Mouse (Mus musculus): ENCODE data around the gene Glce. TPM values are rescaled to one million over a fixed set of nuclear protein-coding genes. Genes with fewer than 3 reads are reported as not detected.
A peak's percentile ranks its signal among the peaks of the same experiment; 100 is the strongest.

Glce gene
- total RNA-seq (2021), result 10 to 100 TPM; 11.5 to 12.0 TPM
- long read RNA-seq, experiment 1, full-length matches to known transcripts, result 9 of 10 reads
- long read RNA-seq, experiment 1, partial matches to known transcripts, result 0 of 10 reads
- long read RNA-seq, experiment 1, other reads (novel, unspliced or antisense), result 1 of 10 reads
- long read RNA-seq, experiment 2, full-length matches to known transcripts, result 11 of 14 reads
- long read RNA-seq, experiment 2, partial matches to known transcripts, result 0 of 14 reads
- long read RNA-seq, experiment 2, other reads (novel, unspliced or antisense), result 3 of 14 reads

DNA sequence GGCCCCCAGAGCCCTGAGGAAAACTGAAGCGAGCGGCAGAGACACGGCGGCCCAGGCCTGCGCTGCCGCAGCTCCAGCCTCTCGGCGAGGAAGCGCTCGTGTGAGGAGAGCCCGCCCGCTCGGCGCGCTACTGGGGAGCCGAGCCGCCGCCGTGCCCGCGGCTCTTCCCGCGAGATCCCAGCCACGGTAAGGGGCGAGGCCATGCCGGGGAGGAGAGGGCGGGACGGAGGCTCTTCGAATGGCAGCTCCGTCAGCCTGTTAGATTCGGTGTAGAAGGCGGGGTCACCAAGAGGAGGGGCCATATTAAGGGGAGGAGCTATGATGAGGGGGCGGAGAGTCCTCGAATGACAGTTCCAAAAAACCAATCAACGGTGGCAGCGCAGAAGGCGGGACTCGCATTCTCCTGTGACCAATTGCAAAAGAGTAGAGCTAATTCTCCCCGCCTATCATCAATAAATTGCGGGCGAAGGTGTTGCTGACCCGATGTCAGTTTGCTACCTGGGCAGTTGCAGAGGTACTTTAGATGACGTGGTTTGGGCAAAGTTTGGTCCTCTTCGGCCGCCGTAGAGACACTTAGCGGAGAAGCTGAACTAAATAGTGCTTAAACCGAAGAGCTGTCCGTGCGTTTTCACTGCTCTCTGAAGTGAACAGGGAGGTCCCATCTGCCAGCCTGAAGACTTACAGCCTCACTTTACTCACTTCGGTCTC, at the start of gene Glce:
Gene Glce (minus strand): TSS at position 148 of the 708 bp plus-strand sequence.
- intact Hi-C loops (cut with DNase I), result loop anchor here (5.0 to 10.0 kb wide), 2 partner anchors 120 to 158 kb away; no protein-coding TSS in a partner anchor
- DNase-seq, result peak; percentile 97 to 98

DNA sequence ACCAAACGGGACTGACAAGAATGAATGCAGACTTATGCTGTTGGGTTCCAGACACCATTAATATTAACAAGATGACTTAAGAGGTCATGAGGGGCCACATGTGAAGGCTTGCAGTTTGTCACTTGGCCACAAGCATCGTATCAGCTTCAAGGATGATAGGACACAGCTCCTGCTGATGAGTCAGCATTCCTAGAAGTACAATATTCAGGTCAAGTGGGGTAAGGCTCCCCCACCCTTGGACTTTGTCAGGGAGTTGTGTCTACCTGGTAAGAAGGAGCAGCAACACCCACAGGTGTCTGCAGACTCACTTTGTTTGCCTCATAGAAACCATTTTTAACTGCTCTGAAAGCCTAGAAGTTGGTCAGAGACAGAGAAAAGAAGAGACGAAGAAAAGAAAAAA, 49.8 kb upstream of the Glce start:
- intact Hi-C loops (cut with DNase I), result no loop called here
- no peak for DNase-seq

DNA sequence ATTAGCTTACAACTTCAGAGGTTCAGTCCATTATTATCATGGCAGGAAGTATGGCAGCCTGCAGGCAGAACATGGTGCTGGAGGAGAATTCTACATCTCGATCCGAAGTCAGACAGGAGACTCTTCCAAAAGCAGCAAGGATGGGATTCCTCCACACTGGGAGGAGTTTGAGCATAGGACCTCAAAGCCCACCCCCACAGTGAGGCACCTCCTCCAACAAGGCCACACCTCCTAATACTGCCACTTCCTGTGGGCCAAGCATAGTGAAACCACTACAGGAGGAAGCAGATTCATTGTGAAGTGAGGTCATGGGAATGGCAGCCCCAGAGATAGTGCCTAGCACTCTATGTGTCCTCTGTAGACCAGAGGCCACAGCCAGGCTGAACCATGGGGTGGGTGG, 48.5 kb upstream of the Glce start:
- no peak for DNase-seq
- intact Hi-C loops (cut with DNase I), result no loop called here

DNA sequence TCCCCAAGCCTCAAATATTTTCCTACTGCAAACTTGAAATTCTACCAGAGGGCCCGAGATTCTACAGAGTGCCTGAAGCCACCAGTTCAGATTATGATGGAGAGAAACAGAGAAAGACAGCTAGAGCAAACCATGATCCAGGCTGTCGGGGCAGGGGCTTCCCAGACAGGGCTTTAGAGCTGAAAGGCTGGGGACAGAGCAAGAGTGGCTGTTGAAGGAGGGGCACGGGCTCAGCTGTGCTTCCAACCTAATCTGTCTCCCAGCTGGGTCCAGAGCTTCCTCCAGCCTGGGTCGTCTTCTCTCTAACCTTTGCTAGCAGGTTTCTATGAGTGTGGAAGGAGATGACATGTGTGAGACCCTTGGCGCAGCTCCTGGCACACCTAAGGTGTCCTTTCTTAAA, 44.2 kb upstream of the Glce start:
- intact Hi-C loops (cut with DNase I), result no loop called here
- DNase-seq, result no peak

DNA sequence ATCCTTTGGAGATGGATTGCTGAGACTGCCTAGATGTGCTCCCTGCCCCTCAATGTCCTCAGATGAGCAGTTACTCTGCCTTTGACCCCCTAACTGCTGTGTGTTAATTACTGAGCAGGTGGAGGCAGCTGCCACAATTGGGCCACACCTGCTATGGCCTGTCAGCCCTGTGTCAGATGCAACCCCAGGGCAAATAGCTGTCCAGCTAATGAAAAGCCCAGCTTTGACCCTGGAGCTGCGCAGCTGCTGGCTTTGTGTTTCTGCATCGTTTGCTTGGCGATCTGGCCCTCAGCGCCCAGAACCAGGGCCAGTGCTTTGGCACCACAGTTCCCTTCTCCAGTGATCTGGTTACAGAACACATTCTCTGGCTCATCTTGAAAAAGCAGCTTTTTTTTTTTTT, 43.7 kb upstream of the Glce start:
- no peak for DNase-seq
- intact Hi-C loops (cut with DNase I), result no loop called here

DNA sequence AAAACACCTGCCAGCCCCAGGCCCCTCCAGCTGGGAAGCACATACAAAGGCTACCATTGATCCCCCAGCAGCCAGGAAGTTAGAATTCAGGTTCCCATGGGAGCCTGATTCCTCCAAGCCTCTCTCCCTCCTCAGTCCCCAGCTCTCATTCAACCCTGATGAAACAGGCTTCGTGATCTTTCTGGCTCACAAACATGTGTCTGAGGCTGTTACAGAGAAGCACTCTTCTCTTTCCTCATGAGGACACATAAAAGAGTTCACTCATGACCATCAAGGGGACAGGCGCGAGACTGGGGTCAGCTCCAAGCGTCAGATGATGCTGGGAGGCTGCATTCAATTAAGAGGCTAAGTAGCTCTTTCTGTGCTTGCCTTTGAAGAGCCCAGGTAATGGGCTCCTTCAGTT, 40.4 kb upstream of the Glce start:
- DNase-seq, result no peak
- intact Hi-C loops (cut with DNase I), result no loop called here

DNA sequence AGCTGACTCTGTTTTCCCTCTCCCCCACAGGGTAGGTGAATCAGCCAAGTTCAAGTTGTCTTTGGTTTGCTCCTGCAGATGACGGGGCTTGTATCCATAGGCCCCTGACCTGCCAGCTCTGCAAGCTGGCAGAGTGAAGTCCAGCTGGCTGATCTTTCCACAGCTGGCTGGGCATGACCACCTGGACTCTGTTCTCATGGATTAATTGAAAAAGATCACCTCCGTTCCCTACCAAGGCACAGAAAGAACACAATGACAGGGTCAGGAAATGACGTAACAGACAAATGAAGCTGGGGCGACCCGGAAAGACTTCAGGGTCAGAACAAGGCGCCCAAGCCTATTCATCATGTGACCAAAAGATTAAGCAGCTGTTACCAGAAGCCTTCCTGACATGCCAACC, 38.3 kb upstream of the Glce start:
- intact Hi-C loops (cut with DNase I), result no loop called here
- no peak for DNase-seq

DNA sequence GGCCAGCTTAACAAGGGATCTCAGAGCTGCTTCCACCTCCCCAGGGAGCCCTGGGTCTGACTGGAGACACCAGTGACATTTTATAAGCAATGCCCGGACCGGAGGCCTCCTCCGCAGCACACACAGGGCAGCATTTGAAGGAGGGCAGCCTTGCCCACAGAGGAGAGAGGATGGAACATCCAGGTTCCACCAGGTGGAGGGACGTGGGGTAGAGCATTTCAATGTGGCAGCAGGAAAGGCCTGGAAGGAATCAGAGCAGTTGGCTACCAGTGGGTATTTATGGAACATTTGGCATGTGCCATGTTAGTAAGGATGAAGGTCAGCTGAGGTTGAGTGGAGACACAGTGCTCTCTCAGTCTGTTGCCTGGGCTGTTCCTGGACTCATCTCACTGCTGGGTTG, 36.3 kb upstream of the Glce start:
- intact Hi-C loops (cut with DNase I), result no loop called here

DNA sequence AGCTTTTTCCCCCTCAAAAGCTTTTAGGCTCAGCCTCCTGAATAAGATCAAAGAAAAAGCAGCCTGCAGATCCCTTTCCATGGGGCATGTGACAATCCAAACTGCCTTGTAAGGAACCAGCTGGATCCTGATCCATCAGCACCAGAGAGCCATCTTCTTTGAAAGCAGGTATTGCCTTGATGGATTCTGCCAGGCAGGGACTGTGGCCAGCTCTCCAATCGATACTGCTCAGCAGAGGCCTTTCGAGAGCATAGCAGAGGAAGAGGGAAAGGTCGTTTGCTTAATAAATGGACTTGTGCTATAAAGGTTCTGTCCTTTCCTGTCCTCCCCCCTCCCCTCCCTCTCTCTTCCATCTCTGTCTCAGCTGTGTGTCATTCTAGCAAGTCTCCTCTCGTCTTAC, 33.4 kb upstream of the Glce start:
- no peak for DNase-seq
- intact Hi-C loops (cut with DNase I), result no loop called here

More for the DNA sequence above, 36.3 kb upstream of the Glce start:
- DNase-seq, result no peak

DNA sequence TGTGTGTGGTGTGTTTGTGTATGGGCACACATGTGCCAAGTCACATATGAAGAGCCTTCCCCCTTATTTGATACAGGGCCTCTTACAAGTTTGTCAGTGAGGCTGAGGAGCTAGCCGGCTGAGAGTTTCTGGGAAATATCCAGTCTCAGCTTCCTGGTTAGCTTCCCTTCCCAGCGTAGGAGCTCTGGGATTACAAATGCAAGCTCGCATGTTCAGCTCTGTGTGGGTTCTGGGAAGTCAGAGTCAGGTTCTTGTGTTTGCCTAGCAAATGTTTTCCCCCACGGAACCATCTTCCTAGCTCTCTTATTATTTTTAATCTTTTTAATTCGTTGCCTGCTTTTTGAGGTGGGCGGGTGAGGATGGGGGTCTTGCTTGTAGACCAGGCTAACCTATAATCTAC, 32.9 kb upstream of the Glce start:
- intact Hi-C loops (cut with DNase I), result no loop called here
- DNase-seq, result no peak

DNA sequence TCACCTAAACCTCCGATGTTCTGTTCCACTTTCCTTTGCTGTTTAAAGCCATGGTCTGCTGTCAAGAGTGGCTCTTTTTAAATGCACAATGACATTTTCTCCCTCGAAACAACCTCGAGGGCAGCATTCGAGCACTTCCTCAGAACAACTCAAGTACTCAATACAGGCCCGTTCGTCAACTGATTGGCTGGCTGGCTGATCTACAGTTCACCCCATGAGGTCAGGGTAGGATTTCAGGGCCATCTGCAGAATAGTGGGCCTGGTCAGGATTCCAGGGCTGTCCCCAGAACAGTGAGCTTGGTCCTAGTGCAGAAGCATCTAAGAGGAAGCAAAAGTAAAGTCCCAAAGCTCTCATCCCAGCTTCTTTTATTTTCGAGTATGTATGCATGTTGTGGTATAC, 32.5 kb upstream of the Glce start:
- intact Hi-C loops (cut with DNase I), result no loop called here
- DNase-seq, result no peak

DNA sequence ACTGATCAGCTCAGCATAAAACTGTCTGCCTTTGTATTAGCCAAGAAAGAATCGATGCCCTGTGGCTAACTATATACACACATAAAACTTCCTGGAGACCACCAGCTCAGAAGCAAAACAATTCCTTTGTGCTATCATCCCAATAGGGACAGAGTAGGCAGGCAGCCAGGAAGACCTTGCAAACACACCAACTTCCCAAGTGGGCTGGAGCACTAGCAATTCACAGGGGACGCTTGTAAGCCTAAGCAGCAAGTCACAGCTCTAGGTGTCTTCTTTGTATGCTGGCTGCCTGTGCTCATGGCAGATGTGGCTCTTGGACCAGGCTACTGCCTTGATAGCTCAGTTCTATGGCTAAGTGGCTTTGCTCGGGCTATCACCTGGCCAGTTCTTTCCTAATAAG, 32.1 kb upstream of the Glce start:
- peak; percentile 11 to 25 for DNase-seq
- intact Hi-C loops (cut with DNase I), result no loop called here

DNA sequence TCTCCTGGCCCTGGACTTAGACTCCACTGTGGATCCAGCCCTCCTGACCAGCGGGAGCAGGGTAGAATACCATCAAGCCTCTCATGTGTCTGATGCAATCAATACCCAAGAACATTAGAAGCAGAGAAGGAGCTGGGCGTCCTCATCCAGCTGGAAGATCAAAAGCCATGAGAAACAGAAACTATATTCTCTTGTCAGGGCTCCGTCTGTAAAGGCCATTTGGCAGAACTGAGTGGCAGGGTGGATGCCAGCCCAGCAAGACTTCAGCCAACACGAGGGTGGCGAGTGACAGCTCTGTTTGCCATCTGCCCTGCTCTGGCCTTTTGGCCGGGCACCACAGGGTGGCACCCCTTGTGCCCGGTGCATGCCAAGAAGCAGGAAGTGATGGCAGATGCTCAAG, 30.8 kb upstream of the Glce start:
- peak; percentile 5 to 23 for DNase-seq
- intact Hi-C loops (cut with DNase I), result no loop called here

DNA sequence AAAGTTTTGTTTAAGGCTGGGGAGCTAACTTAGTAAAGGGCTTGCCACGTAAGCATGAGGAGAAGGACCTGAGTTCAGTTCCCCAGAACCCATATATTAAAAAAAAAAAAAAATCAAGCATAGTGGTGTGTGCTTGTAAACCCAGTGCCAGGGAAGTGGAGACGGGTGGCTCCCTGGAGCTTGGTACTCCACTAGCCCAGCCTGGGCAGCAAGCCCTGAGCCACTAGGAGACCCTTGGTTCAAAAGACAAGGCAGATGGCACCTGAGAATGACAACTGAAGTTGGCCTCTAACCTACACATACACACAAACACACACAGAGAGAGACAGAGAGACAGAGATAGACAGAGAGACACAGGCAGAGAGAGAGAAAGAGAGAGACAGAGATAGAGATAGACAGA, 30.1 kb upstream of the Glce start:
- intact Hi-C loops (cut with DNase I), result no loop called here
- DNase-seq, result no peak

DNA sequence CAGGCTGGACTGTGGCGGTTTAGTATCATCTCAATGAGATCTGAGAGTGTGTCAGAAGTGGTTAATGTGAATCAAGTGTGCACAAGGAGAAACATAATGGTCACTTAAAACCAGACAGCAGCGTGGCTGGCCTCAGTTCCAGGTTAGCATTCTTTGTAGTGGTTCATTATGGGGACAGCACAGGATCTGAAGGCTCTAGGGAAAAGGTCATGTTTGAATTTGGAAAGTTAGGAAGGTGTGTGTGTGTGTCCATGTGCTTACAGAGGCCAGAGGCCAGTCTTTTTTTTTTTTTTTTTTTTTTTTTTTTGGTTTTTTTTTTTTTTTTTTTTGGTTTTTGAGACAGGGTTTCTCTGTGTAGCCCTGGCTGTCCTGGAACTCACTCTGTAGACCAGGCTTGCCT, 22.7 kb upstream of the Glce start:
- intact Hi-C loops (cut with DNase I), result no loop called here
- no peak for DNase-seq

DNA sequence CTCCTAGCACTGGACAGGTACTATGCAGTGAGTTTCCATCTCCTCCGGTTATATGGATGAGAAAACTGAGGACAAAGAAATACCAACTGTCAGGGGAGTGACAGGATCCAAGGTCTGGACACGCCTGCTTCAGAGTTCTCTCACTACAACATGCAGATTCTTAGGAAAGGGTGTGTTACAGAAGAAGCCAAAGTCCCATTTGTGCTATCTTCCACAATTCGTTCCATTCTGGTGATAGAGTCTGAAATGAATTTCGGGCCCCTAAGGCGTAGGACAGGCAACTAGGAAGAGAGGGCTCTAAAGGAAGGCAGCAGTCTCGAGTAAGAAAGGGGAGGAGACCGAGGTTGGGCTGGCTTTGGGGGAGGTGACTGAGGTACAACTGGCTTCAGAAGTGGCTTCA, 21.0 kb upstream of the Glce start:
- intact Hi-C loops (cut with DNase I), result no loop called here
- no peak for DNase-seq

DNA sequence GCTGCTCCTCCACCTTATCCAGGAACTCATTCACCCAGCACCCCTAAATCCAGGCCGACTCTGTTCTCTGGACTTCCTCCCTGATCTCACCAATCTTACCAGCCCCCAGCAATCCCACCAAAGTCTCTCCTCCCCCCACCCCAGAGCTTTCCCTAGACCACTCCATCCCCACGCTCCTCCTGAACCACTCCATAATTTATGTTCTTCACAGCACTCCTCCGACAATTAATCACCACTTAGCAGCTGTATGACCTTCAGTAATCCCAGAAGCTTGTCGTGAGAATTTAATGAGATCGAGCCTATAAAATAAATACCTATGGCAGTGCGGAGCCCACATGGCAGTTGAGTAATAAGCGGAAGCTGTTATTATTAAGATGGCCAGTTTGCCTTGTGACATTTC, 16.6 kb upstream of the Glce start:
- intact Hi-C loops (cut with DNase I), result no loop called here

DNA sequence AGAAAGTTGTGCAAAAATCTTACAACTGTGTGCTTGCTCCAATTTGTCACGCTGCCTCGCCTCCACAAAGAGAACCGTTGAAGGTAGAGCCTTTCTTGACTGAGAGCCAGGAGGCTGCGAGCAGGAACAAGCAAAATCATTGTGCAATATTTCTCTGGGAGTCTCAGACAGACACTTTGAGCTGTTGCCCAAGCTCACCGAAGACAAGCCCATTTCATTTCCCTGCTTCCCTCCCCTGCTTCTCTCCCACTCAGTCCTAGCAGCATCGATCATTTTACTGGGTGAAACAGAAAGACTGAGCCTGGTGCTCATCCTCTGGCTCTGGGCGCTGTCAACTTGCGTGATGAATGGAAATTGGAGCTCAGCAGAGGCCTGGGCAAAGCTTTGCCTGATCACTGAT, 14.8 kb upstream of the Glce start:
- DNase-seq, result peak in 1 of 2 experiments; percentile 14
- intact Hi-C loops (cut with DNase I), result no loop called here

More for the DNA sequence above, 16.6 kb upstream of the Glce start:
- no peak for DNase-seq

DNA sequence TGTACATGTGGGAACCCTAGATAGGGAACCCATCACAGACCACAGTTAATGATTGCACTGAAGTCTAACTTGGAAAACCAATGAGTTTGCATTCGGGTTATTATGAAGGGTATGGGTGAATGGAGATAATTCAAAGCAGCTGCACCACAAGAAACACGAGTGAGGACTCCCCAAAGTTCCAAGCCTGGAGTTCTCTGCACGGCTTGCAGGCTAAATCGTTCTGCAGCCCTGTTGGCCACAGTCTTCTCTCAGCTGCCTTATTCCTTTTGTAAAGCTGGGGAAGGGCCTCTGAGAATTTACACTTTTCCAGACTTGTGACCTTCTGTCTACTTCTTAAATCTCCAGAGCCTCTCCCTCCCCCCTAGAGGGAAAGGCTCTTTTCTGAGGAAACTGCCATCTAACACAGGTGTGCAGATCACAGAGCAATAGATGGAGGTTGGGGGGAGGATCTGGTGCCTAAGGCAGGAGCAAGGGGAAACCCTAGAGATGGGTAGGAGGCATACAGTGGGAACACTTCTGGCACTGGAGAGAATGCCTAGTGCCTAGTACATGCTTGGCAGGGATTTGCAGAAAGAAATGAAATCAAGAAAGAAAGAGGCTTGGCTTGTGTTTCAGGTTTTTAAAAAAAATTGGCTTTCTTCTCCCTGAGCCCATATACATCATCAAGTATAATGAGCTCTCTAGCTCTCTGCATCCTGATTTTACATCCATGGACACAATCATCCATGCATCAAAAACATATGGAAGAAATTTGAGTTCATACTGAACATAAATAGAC, 9.7 kb upstream of the Glce start:
- DNase-seq, result no peak
- intact Hi-C loops (cut with DNase I), result no loop called here

DNA sequence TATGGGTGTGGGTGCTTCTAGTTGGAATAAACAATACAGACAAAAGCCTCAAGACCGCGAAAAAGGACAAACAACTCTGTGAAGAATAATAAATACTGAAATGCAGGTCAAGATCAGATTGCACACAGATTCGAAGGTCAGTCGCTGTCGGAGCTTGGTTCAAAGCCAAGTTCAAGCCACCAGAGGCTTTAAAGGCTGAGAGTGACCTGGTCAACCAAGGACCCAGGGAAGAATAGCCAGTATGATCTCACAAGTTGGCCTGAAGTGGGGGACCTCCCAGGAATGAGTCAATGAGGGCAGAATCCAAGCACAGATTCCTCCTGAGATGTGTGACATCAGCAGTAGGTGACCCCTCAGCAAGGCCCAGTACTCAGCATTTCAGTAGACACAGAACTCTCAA, 8.3 kb upstream of the Glce start:
- intact Hi-C loops (cut with DNase I), result no loop called here
- DNase-seq, result peak in 1 of 2 experiments; percentile 3

DNA sequence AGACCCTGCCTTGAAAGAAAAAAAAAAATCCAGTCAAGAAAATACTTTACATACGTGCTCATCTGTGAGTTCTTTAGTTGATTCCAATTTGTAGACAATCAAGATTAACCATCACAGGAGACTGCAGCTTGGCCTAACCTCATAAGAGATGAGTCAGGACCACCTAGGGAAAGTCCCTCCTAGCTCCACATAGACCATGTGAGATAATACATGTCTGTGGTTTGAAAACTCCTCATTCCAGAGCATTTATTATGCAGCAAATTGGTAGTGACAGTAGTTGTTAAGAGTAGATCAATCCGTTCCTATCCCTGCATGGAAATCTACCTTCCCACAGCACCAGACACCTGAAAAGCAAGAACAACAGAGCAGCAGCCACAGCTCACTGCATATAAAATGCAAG, 5.6 kb upstream of the Glce start:
- intact Hi-C loops (cut with DNase I), result loop anchor here (10.0 kb wide), 1 partner anchor 163 kb away; no protein-coding TSS in a partner anchor
- no peak for DNase-seq
